Mouse (Mus musculus): ENCODE measurements around the gene Saa2. TPM values are rescaled to one million over a fixed set of nuclear protein-coding genes. Genes with fewer than 3 reads are reported as not detected.
"Not testable (repeated sequence)": the region's sequence is repeated elsewhere in the genome, so short reads cannot be mapped to it uniquely, and the experiment has no call there.

The Saa2 gene
- polyA plus RNA-seq, 1 experiment from 2014 or later, result not detected

GRCm38 (mm10) chr7:46727584-46727983 is 24.0 kb upstream of the Saa2 start:
- Histone ChIP-seq H3K27ac (no peak overlapping the region), H3K4me1 (no peaks in the 10 kb centered on the region), H3K9ac (no peak overlapping the region), H3K4me2 (no peak overlapping the region), H3K4me3 (no peak overlapping the region), H3K9me3 (no peaks in the 10 kb centered on the region), H3K36me3 (no peaks in the 10 kb centered on the region), H3K27me3 (0 out of 2 replicates have a peak, but pooled peaks cover 3% of the 10 kb centered on the region)
- WGBS, result 78% methylated on average over 1 of the region's 1 CpGs
- ATAC-seq (ENCODE audit: insufficient number of reproducible peaks, insufficient read depth, low FRiP score, low TSS enrichment, low read depth), result no peak

GRCm38 (mm10) chr7:46732458-46732857 is 19.1 kb upstream of the Saa2 start, which contains the start of gene Saa4:
TSS of gene Saa4 (minus strand) at chr7:46732603.
- Histone ChIP-seq H3K4me2 (no peak within 1 kb of the TSS), H3K27ac (no peak within 1 kb of the TSS), H3K36me3 (no peaks in the 10 kb centered on the region), H3K4me1 (no peaks in the 10 kb centered on the region), H3K4me3 (no peak within 1 kb of the TSS), H3K9ac (no peak within 1 kb of the TSS), H3K27me3 (no peaks in the 10 kb centered on the region), H3K9me3 (no peaks in the 10 kb centered on the region)
- 85% methylated on average over 4 of the region's 4 CpGs for WGBS
- ATAC-seq (ENCODE audit: insufficient number of reproducible peaks, insufficient read depth, low FRiP score, low TSS enrichment, low read depth), result no peak

- no peaks in the 10 kb centered on the region for H3K36me3 ChIP-seq
- no peaks in the 10 kb centered on the region for H3K27me3 ChIP-seq
- H3K4me2 ChIP-seq, result no peak overlapping the region
- no peak overlapping the region for H3K4me3 ChIP-seq
- no peaks in the 10 kb centered on the region for H3K9me3 ChIP-seq
- no peak overlapping the region for H3K27ac ChIP-seq
- no peak for ATAC-seq (ENCODE audit: insufficient number of reproducible peaks, insufficient read depth, low FRiP score, low TSS enrichment, low read depth)
- WGBS, result 77% methylated on average over 2 of the region's 2 CpGs
- no peaks in the 10 kb centered on the region for H3K4me1 ChIP-seq
- H3K9ac ChIP-seq, result no peak overlapping the region
Measured at GRCm38 (mm10) chr7:46734983-46735382, 16.6 kb upstream of the Saa2 start.

GRCm38 (mm10) chr7:46738561-46739460 is 12.8 kb upstream of the Saa2 start:
- WGBS, result 81% methylated on average over 12 of the region's 12 CpGs
- Histone ChIP-seq H3K4me3 (no peak overlapping the region), H3K4me2 (no peak overlapping the region), H3K36me3 (no peaks in the 10 kb centered on the region), H3K27ac (no peak overlapping the region), H3K9me3 (no peaks in the 10 kb centered on the region), H3K27me3 (no peaks in the 10 kb centered on the region), H3K4me1 (no peaks in the 10 kb centered on the region), H3K9ac (no peak overlapping the region)
- ATAC-seq (ENCODE audit: insufficient number of reproducible peaks, insufficient read depth, low FRiP score, low TSS enrichment, low read depth), result no peak

GRCm38 (mm10) chr7:46740041-46740440 is 11.5 kb upstream of the Saa2 start:
- H3K4me3 ChIP-seq; H3K27me3 ChIP-seq; ATAC-seq (ENCODE audit: insufficient number of reproducible peaks, insufficient read depth, low FRiP score, low TSS enrichment, low read depth); H3K27ac ChIP-seq; H3K9me3 ChIP-seq; H3K4me2 ChIP-seq; H3K9ac ChIP-seq; H3K36me3 ChIP-seq; H3K4me1 ChIP-seq: not testable (repeated sequence)
- 83% methylated on average over 5 of the region's 5 CpGs for WGBS

GRCm38 (mm10) chr7:46742880-46743279 is 8.7 kb upstream of the Saa2 start, which contains the start of gene Saa1:
TSS of gene Saa1 (minus strand) at chr7:46742980.
- not testable (repeated sequence) for H3K4me2 ChIP-seq; H3K27me3 ChIP-seq; H3K4me1 ChIP-seq; H3K9me3 ChIP-seq; H3K4me3 ChIP-seq; ATAC-seq (ENCODE audit: insufficient number of reproducible peaks, insufficient read depth, low FRiP score, low TSS enrichment, low read depth); H3K9ac ChIP-seq; H3K27ac ChIP-seq; H3K36me3 ChIP-seq
- 63% methylated on average over 3 of the region's 3 CpGs for WGBS

GRCm38 (mm10) chr7:46745816-46746215 is 5.8 kb upstream of the Saa2 start:
- H3K9ac ChIP-seq, result no peak overlapping the region
- no peak for ATAC-seq (ENCODE audit: insufficient number of reproducible peaks, insufficient read depth, low FRiP score, low TSS enrichment, low read depth)
- no peaks in the 10 kb centered on the region for H3K9me3 ChIP-seq
- H3K36me3 ChIP-seq, result no peaks in the 10 kb centered on the region
- no peak overlapping the region for H3K4me2 ChIP-seq
- H3K4me3 ChIP-seq, result no peak overlapping the region
- H3K27ac ChIP-seq, result no peak overlapping the region
- 70% methylated on average over 3 of the region's 3 CpGs for WGBS
- H3K27me3 ChIP-seq, result no peaks in the 10 kb centered on the region
- H3K4me1 ChIP-seq, result no peaks in the 10 kb centered on the region; the same call in 1 of the 2 replicates

GRCm38 (mm10) chr7:46746381-46746780 is 5.2 kb upstream of the Saa2 start:
- WGBS, result 70% methylated on average over 7 of the region's 7 CpGs
- Histone ChIP-seq H3K9ac (no peak overlapping the region), H3K4me3 (no peak overlapping the region), H3K36me3 (no peaks in the 10 kb centered on the region), H3K4me1 (no peaks in the 10 kb centered on the region; the same call in 1 of the 2 replicates), H3K4me2 (no peak overlapping the region), H3K27ac (no peak overlapping the region), H3K9me3 (no peaks in the 10 kb centered on the region), H3K27me3 (no peaks in the 10 kb centered on the region)
- ATAC-seq (ENCODE audit: insufficient number of reproducible peaks, insufficient read depth, low FRiP score, low TSS enrichment, low read depth), result no peak

- H3K27me3 ChIP-seq, result no peaks in the 10 kb centered on the region
- no peaks in the 10 kb centered on the region for H3K36me3 ChIP-seq
- H3K9me3 ChIP-seq, result no peaks in the 10 kb centered on the region
- no peak for ATAC-seq (ENCODE audit: insufficient number of reproducible peaks, insufficient read depth, low FRiP score, low TSS enrichment, low read depth)
- no peak overlapping the region for H3K4me2 ChIP-seq
- no peak overlapping the region for H3K27ac ChIP-seq
- no peaks in the 10 kb centered on the region; the same call in 1 of the 2 replicates for H3K4me1 ChIP-seq
- 45% methylated on average over 3 of the region's 3 CpGs for WGBS
- H3K9ac ChIP-seq, result no peak overlapping the region
- no peak overlapping the region for H3K4me3 ChIP-seq
Measured at GRCm38 (mm10) chr7:46748459-46748858, 3.1 kb upstream of the Saa2 start.

- Histone ChIP-seq H3K9ac (no peak overlapping the region), H3K4me3 (no peak overlapping the region), H3K4me1 (no peaks in the 10 kb centered on the region), H3K36me3 (peaks cover 63% of the 10 kb centered on the region), H3K27me3 (no peaks in the 10 kb centered on the region), H3K4me2 (no peak overlapping the region), H3K9me3 (no peaks in the 10 kb centered on the region), H3K27ac (no peak overlapping the region)
- WGBS, result 75% methylated on average over 11 of the region's 11 CpGs
- ATAC-seq (ENCODE audit: insufficient number of reproducible peaks, insufficient read depth, low FRiP score, low TSS enrichment, low read depth), result no peak
Measured at GRCm38 (mm10) chr7:46761049-46761795, 9.6 kb downstream of the Saa2 start.

- Histone ChIP-seq H3K36me3 (peaks cover 74% of the 10 kb centered on the region), H3K4me3 (no peak overlapping the region), H3K4me1 (no peaks in the 10 kb centered on the region), H3K27me3 (no peaks in the 10 kb centered on the region), H3K27ac (no peak overlapping the region), H3K9me3 (no peaks in the 10 kb centered on the region), H3K4me2 (no peak overlapping the region), H3K9ac (no peak overlapping the region)
- ATAC-seq (ENCODE audit: insufficient number of reproducible peaks, insufficient read depth, low FRiP score, low TSS enrichment, low read depth), result no peak
- WGBS, result 93% methylated on average over 5 of the region's 5 CpGs
Measured at GRCm38 (mm10) chr7:46762601-46763000, 11.0 kb downstream of the Saa2 start.

- H3K4me1 ChIP-seq, result no peaks in the 10 kb centered on the region
- H3K36me3 ChIP-seq, result peaks cover 82% of the 10 kb centered on the region
- ATAC-seq (ENCODE audit: insufficient number of reproducible peaks, insufficient read depth, low FRiP score, low TSS enrichment, low read depth), result no peak
Measured at GRCm38 (mm10) chr7:46764672-46765071, 13.1 kb downstream of the Saa2 start.

More at GRCm38 (mm10) chr7:46764672-46765071, 13.1 kb downstream of the Saa2 start:
- Histone ChIP-seq H3K9me3 (no peaks in the 10 kb centered on the region), H3K4me2 (no peak overlapping the region), H3K4me3 (no peak overlapping the region), H3K27ac (no peak overlapping the region), H3K27me3 (no peaks in the 10 kb centered on the region), H3K9ac (no peak overlapping the region)
- WGBS, result 90% methylated on average over 8 of the region's 8 CpGs

Data from embryonic facial prominence, embryonic 13.5 days (tissue).